Mouse (Mus musculus) CH12F3 (cell line): ENCODE results near the gene Txn2.
"Not testable (repeated sequence)": the region's sequence is repeated elsewhere in the genome, so short reads cannot be mapped to it uniquely, and the experiment has no call there.

Experiments used
- in situ Hi-C: fragments of 300-500 bp; cut with MboI; formaldehyde crosslinking; loops from 2 replicates; pipeline ENCODE4 v1.14.3; 2020; ENCODE audit warnings: low sequenced_read_pairs

Txn2 gene

DNA sequence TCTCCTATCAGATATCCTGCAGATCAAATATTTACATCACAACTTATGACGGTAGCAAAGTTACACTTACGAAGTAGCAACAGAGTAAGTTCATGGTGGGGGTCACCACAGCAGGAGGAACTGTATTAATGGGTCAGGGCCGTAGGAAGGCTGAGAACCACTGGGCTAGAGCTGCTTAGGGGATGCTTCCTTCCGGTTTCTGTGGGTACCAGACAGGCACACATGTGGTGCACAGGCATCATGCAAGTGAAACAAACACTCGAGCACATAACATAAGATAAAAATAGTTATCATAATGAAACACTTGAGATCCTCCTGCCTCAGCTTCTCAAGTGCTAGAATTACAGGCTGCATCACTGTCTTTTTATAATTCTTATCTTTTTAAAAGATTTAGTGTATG, 48.1 kb downstream of the Txn2 start:
- in situ Hi-C loops = no loop called here

GRCm38 (mm10) chr15:77879756-77880155, 49.0 kb downstream of the Txn2 start:
- in situ Hi-C loops = no loop called here

- in situ Hi-C loops = no loop called here
These were observed 51.6 kb downstream of the Txn2 start for GRCm38 (mm10) chr15:77877209-77877608.

DNA sequence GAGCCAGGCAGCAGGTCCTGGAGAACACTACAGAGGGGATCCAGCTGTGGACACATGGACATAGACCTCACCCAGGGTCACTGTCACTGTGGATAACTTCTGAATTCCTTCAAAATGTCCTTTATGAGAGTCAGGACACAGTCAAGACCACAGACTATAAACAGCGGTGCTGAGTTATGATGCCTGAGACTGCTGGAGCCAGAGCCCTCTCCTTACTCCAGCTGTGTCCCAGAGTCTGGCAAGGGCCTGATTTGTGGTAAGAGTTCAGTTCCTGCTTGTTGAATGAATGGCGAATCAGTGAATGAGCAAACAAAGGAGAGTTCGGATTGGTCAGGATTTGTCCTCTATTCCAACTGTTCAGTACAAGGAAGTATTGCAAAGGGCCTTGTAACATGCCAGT, 52.1 kb downstream of the Txn2 start:
- in situ Hi-C loops = no loop called here

- in situ Hi-C loops = no loop called here
These were observed 52.9 kb downstream of the Txn2 start for GRCm38 (mm10) chr15:77875953-77876352.

- in situ Hi-C loops = no loop called here
These were observed 54.0 kb downstream of the Txn2 start for GRCm38 (mm10) chr15:77874807-77875206.

DNA sequence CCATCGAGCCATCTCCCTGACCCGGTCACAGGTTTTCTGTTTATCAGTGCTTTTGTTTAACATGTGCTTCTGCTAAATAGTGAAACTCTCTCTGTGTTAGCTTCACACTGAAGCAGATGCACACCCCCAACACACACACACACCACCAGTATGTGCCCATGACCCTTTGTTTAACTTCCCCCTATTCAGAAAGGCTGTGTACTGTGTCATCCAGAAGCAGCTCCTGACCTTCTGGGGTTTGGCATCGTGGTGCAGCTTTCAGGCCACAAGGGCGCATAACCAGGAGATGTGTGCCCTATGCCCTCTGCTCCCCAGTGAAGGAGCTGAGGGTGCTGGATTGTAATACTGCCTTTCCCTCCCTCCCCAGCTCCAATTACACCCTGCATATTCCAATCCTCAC, 54.5 kb downstream of the Txn2 start:
- in situ Hi-C loops = no loop called here

DNA sequence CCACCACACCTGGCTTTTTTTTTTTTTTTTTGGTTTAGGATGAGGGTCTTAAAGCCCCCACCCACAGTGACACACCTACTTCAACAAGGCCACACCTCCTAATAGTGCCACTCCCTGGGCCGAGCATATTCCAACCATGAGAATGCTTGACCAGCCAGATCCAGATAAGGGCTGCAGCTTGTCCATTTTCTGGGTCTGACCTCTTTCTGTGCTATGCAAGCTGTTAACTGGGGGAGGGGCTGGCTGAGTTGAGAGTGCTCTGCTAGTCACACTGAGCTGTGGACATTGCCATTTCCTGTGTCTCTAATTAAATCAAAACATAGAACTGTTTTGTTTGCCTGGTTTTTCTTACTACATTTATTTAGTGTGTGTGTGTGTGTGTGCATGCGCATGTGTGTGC, 55.2 kb downstream of the Txn2 start:
- in situ Hi-C loops = no loop called here

- in situ Hi-C loops = no loop called here
These were observed 55.8 kb downstream of the Txn2 start for GRCm38 (mm10) chr15:77872996-77873395.

GRCm38 (mm10) chr15:77868340-77868739, 60.5 kb downstream of the Txn2 start:
- in situ Hi-C loops = no loop called here

- in situ Hi-C loops = not testable (repeated sequence)
These were observed 61.4 kb downstream of the Txn2 start for GRCm38 (mm10) chr15:77867231-77867968.

GRCm38 (mm10) chr15:77866583-77867220, 62.1 kb downstream of the Txn2 start:
- in situ Hi-C loops = no loop called here
